Mouse (Mus musculus) E14TG2a.4 (cell line): ENCODE measurements at regions not wholly inside any gene's neighbourhood (a gene's known extent, or its start where the extent isn't known, plus 50 kb on each side); places are given as distances from the start of the nearest gene placed in this dataset.

Experiments
- CTCF ChIP-seq: conservative IDR thresholded peaks from 2 replicates; pipeline ENCODE4 v1.5.1; 2014; ENCODE audit warnings: low read length
- NANOG ChIP-seq: IDR thresholded peaks from 2 replicates; pipeline ENCODE4 v1.6.1; 2014; ENCODE audit warnings: borderline replicate concordance, low read length, mixed read lengths
- POU5F1 ChIP-seq: IDR thresholded peaks from 2 replicates; pipeline ENCODE4 v1.6.1; 2014; ENCODE audit warnings: low read length, borderline replicate concordance

- TF ChIP-seq CTCF (no peak), NANOG (no peak), POU5F1 (no peak)
Measured at GRCm38 (mm10) chr5:74935676-74936075, 108.9 kb downstream of the Chic2 start.
